Mouse (Mus musculus): ENCODE measurements at regions not wholly inside any gene's neighbourhood (a gene's known extent, or its start where the extent isn't known, plus 50 kb on each side); places are given as distances from the start of the nearest gene placed in this dataset.

DNA sequence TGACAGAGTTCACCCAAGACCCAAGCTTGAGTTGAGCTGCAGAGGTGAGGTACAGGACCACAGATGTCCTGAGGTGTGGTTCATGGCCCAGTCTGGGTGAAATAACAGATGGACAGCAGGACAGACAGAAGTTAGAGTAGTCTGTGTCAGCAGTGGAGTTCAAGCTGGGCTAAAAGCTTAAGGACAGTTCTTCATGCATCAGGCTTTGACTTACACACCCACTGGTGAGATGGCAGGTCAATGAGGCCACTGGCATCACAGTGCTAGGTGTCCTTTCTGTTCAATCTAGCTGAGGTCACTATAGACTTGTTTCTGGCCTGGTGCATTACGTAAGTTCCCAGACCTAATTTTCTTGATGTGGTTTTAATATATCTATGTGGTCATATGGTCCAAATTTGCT lies 238.9 kb upstream of the Dab2 start:
- no peak overlapping the region for H3K27ac ChIP-seq (ENCODE audit: insufficient read depth, low read length)
- H3K4me1 ChIP-seq (ENCODE audit: control insufficient read depth, insufficient read depth, low read length): no peaks in the 10 kb centered on the region
- TF ChIP-seq CTCF (IDR thresholded peaks at IDR 0.05; ENCODE audit: extremely low read depth, insufficient read depth, low read length): no peak
- no peak for TF ChIP-seq POLR2A (IDR thresholded peaks at IDR 0.05; ENCODE audit: extremely low read depth, insufficient read depth, low read length)
- H3K4me3 ChIP-seq (ENCODE audit: insufficient read depth, low read length): no peak overlapping the region

DNA sequence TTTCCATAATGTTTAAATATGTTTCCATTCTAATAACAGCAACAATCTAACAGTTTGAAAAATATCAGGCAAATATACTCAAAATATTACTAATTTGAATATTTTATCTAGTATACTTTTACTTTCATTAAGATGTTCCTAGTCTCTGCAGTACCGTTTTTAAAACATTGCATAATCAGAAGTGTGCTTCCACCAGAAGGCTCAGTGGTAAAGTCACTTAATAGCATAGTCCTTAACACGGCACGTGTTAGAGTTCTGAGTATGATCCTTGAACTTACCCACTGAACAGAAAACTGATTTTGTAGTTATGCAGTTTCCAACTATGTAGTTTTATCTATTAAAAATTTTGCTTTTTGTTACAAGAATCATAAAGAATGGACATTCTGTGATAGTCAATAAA lies 234.5 kb upstream of the Dab2 start:
- H3K4me1 ChIP-seq (ENCODE audit: control insufficient read depth, insufficient read depth, low read length): no peaks in the 10 kb centered on the region
- no peak overlapping the region for H3K4me3 ChIP-seq (ENCODE audit: insufficient read depth, low read length)
- no peak overlapping the region for H3K27ac ChIP-seq (ENCODE audit: insufficient read depth, low read length)
- TF ChIP-seq POLR2A (IDR thresholded peaks at IDR 0.05; ENCODE audit: extremely low read depth, insufficient read depth, low read length) (no peak), CTCF (IDR thresholded peaks at IDR 0.05; ENCODE audit: extremely low read depth, insufficient read depth, low read length) (no peak)

DNA sequence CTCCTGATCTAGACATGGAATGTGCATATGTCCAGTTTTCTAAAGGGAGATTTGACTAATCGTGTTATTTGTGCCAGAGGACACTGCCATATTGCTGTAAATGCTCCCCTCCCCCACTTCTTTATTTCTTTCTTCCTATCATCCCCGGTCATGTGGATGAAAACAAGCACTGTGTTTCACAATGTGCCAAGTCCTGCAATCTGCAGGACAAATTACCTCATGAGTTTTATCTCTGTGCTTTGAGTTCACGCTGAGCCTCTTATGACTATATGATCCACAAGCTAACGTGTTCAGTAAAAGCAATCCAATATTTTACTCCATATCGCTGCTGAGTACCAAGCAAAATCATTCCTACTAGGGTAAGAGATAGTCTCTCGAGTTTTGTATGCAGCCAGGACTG lies 232.2 kb upstream of the Dab2 start:
- Histone ChIP-seq H3K27ac (ENCODE audit: insufficient read depth, low read length) (no peak overlapping the region), H3K4me3 (ENCODE audit: insufficient read depth, low read length) (no peak overlapping the region), H3K4me1 (ENCODE audit: control insufficient read depth, insufficient read depth, low read length) (no peaks in the 10 kb centered on the region)
- TF ChIP-seq CTCF (IDR thresholded peaks at IDR 0.05; ENCODE audit: extremely low read depth, insufficient read depth, low read length) (no peak), POLR2A (IDR thresholded peaks at IDR 0.05; ENCODE audit: extremely low read depth, insufficient read depth, low read length) (no peak)

DNA sequence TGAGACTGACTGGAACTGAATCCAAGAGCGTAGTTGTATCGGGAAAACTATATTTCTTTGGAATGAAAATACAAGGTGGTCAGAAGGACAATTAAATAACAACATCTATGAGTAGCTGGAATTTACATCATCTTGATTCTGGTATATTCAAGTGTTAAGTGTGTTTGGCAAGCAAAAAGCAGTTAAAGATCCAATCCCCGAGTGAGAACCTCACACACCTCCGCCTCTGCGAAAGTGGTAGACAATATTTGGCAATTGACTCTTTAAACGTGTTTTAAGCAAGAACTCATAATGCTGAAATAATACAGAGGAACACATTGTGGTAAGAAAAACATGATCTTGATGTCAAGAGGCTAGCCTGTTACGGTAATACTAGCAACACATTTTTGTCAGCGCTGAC lies 231.2 kb upstream of the Dab2 start:
- Histone ChIP-seq H3K4me1 (ENCODE audit: control insufficient read depth, insufficient read depth, low read length) (no peaks in the 10 kb centered on the region), H3K27ac (ENCODE audit: insufficient read depth, low read length) (no peak overlapping the region), H3K4me3 (ENCODE audit: insufficient read depth, low read length) (no peak overlapping the region)
- TF ChIP-seq CTCF (IDR thresholded peaks at IDR 0.05; ENCODE audit: extremely low read depth, insufficient read depth, low read length) (no peak), POLR2A (IDR thresholded peaks at IDR 0.05; ENCODE audit: extremely low read depth, insufficient read depth, low read length) (no peak)

DNA sequence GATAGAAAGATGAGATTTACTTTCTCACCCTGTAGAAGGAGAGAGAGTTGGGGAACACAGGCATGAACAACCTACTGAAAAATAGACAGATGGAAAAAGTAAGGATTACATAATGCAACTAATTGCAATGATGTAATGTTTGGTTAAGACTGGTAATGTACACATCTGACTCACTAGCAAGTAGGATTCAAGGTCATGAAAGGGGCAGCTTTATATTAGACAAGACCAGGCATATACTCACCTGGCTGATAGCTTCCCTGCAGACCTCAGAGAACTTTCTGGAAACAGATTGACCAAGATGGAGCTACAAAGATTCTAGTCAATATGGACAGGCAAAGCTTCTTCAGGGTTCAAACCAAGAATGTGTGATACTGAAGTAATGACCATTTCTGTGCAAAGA lies 227.7 kb upstream of the Dab2 start:
- no peaks in the 10 kb centered on the region for H3K4me1 ChIP-seq (ENCODE audit: control insufficient read depth, insufficient read depth, low read length)
- TF ChIP-seq CTCF (IDR thresholded peaks at IDR 0.05; ENCODE audit: extremely low read depth, insufficient read depth, low read length): no peak
- TF ChIP-seq POLR2A (IDR thresholded peaks at IDR 0.05; ENCODE audit: extremely low read depth, insufficient read depth, low read length): no peak
- H3K4me3 ChIP-seq (ENCODE audit: insufficient read depth, low read length): no peak overlapping the region
- no peak overlapping the region for H3K27ac ChIP-seq (ENCODE audit: insufficient read depth, low read length)

DNA sequence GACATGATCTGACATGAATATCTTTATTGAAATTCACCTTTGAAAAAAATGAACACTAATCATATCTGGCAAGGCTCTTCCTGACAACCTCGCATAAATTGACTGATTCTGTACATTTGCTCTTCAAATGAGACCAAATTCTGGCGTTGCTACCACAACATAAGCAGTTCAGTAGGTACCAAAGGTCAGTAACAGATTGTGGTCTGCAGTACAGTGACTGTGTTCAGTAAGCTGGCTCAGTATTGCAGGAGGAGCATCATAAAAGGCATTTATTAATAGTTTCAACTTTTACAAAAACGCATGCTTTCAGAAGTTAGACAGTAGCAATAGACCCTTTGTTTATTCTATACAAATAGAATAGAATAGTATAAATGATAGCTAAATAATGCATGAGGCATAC lies 226.7 kb upstream of the Dab2 start:
- H3K27ac ChIP-seq (ENCODE audit: insufficient read depth, low read length): no peak overlapping the region
- H3K4me1 ChIP-seq (ENCODE audit: control insufficient read depth, insufficient read depth, low read length): no peaks in the 10 kb centered on the region
- no peak for TF ChIP-seq CTCF (IDR thresholded peaks at IDR 0.05; ENCODE audit: extremely low read depth, insufficient read depth, low read length)
- no peak for TF ChIP-seq POLR2A (IDR thresholded peaks at IDR 0.05; ENCODE audit: extremely low read depth, insufficient read depth, low read length)
- H3K4me3 ChIP-seq (ENCODE audit: insufficient read depth, low read length): no peak overlapping the region

DNA sequence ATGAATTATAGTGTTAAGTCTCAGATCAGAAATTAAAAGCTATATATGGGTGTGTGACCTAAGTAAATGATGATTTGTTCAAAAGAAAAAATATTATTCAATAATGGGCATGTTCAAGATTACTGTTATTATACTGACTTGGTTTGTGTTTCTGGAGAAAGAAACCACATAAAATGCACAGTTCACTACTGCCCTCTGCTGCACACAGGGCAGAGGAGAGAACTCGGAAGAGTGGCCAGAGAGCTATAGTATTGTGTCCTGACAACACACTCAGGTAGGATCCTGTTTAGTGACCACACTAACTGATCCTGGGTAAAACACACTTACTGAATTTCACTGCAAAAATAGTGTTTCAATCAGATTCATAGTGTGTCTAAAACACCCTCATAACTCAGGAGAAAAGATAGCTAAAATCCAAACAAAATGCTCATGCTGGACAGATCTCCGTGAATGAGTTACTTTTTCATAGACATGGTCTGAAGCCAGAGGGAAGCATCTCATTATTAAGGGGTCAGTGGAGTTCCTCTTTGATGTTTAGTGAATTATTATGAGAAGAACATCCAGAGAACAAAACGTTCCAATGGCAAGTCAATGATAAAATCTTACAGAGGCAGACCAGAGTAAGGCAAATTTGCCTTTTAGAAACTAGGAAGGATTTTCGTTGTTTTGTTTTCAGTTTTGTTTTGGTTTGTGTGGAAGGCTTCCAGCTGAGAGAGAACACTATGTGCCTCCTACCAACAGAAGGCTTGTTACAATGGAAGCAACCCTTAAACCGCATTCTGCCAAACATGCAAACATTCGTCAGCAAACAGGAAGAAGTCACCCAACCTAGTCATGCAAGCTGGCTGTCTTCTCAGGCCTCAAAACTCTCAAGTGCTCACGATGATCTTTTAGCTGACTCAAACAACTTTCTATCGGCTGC lies 218.6 kb upstream of the Dab2 start:
- H3K4me1 ChIP-seq (ENCODE audit: control insufficient read depth, insufficient read depth, low read length): no peaks in the 10 kb centered on the region
- TF ChIP-seq POLR2A (IDR thresholded peaks at IDR 0.05; ENCODE audit: extremely low read depth, insufficient read depth, low read length): no peak
- peak; percentile 69 for TF ChIP-seq CTCF (IDR thresholded peaks at IDR 0.05; ENCODE audit: extremely low read depth, insufficient read depth, low read length)
- no peak overlapping the region for H3K27ac ChIP-seq (ENCODE audit: insufficient read depth, low read length)
- H3K4me3 ChIP-seq (ENCODE audit: insufficient read depth, low read length): no peak overlapping the region

DNA sequence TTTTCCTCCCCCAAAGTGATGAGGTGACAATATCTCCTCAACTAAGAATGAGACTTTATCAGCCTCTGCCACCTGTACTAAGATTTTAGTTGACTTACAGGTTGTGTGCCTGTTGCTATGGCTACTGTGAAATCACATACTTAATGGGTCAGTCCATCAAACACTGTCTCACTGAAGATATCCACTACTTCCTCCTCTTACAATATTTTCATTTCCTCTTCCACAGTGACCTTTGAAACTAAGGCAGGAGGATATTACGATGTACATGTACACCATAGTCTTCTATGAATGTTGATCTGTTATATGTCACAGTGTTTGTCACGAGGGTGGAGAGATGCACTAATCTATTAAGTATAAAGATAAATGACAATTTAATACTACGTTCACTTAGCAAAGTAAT lies 212.4 kb upstream of the Dab2 start:
- Histone ChIP-seq H3K4me1 (ENCODE audit: control insufficient read depth, insufficient read depth, low read length) (no peaks in the 10 kb centered on the region), H3K27ac (ENCODE audit: insufficient read depth, low read length) (no peak overlapping the region), H3K4me3 (ENCODE audit: insufficient read depth, low read length) (no peak overlapping the region)
- TF ChIP-seq POLR2A (IDR thresholded peaks at IDR 0.05; ENCODE audit: extremely low read depth, insufficient read depth, low read length): no peak
- TF ChIP-seq CTCF (IDR thresholded peaks at IDR 0.05; ENCODE audit: extremely low read depth, insufficient read depth, low read length): no peak

DNA sequence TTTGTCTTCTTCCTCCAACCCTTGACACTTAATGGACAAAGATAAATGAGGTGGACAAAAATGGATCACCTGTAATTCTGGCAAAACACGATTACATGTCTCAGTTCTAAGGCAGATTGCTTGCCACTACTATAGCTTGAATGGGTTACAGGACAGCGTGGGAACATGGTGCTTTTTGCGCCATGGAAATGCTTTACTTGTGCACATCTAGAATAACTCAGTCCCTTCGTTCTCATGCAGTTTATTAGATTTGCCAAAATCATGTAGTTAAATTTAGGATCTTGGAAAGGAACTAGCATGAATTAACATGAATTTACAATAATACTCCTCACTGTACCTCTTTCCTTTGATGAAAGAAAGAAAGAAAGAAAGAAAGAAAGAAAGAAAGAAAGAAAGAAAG lies 211.1 kb upstream of the Dab2 start:
- no peak overlapping the region for H3K27ac ChIP-seq (ENCODE audit: insufficient read depth, low read length)
- H3K4me1 ChIP-seq (ENCODE audit: control insufficient read depth, insufficient read depth, low read length): no peaks in the 10 kb centered on the region
- TF ChIP-seq POLR2A (IDR thresholded peaks at IDR 0.05; ENCODE audit: extremely low read depth, insufficient read depth, low read length) (no peak), CTCF (IDR thresholded peaks at IDR 0.05; ENCODE audit: extremely low read depth, insufficient read depth, low read length) (no peak)
- H3K4me3 ChIP-seq (ENCODE audit: insufficient read depth, low read length): no peak overlapping the region

DNA sequence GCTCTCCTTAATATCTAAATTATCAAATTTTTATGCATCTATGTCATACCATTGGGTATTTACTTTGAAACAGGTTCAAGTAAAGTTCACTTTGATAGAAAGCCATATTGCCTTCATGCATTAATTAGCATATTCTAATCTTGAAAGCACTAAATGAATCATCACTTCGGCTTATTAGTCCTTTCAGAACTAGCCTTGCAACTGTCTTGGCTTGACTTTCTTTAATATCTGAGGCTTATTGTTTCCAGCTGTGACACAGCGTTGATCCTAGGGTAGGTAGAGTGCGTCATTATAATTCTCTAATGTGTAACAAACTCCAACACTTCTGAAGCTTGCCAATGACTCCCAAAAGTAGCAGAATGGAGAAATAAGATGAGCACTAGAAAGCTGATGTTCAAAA lies 169.9 kb upstream of the Dab2 start:
- TF ChIP-seq CTCF (IDR thresholded peaks at IDR 0.05; ENCODE audit: extremely low read depth, insufficient read depth, low read length) (no peak), POLR2A (IDR thresholded peaks at IDR 0.05; ENCODE audit: extremely low read depth, insufficient read depth, low read length) (no peak)
- H3K27ac ChIP-seq (ENCODE audit: insufficient read depth, low read length): no peak overlapping the region

More for the DNA sequence above, 169.9 kb upstream of the Dab2 start:
- no peaks in the 10 kb centered on the region for H3K4me1 ChIP-seq (ENCODE audit: control insufficient read depth, insufficient read depth, low read length)
- H3K4me3 ChIP-seq (ENCODE audit: insufficient read depth, low read length): no peak overlapping the region
